Mouse (Mus musculus) retina, postnatal 7 days (tissue): ENCODE results near the gene Rhobtb1.

Experiments
- DNase-seq: peaks from one replicate; pipeline ENCODE4 v3.0.0-alpha.2; 2012; ENCODE audit warnings: low read depth, low spot score

The Rhobtb1 gene

DNA sequence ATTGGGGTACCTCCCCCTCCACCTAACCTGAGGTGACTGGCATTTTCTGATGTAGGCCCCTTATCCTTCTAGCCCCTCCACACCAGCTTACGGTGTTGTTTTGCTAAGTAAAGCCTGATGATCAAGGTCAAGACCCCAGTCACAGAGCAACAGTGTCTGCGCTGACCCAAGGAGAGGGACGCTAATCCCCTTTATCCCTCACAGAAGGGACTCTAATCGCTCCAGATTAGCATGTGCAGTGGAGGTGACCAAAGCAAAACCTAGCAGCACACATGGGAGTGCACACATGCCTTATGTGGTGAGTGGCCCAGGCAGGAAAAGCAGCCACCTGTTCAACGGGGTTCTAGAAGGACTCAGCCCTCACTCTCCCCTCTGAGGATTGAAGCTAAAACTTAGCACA, 123.0 kb downstream of the Rhobtb1 start:
- peak; percentile 70 for DNase-seq

DNA sequence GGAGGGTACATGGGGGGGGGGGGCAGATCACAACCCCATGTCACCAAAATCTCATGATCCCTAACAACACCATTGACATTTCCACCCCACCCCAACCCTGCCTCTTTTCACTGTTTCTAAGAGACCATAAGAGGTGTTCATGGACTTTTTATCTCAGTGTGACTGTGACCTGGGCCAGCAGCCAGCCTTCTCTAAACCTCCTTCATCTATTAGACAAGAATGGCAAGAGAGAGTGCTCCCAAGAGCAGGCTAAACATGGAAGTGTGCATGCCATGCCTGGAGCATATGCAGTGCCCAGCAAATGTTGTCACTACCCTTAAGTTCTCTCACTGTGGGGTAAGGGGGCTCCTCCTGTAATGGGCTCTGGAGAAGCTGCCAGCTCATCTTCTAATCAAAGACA, 123.5 kb downstream of the Rhobtb1 start:
- no peak for DNase-seq

DNA sequence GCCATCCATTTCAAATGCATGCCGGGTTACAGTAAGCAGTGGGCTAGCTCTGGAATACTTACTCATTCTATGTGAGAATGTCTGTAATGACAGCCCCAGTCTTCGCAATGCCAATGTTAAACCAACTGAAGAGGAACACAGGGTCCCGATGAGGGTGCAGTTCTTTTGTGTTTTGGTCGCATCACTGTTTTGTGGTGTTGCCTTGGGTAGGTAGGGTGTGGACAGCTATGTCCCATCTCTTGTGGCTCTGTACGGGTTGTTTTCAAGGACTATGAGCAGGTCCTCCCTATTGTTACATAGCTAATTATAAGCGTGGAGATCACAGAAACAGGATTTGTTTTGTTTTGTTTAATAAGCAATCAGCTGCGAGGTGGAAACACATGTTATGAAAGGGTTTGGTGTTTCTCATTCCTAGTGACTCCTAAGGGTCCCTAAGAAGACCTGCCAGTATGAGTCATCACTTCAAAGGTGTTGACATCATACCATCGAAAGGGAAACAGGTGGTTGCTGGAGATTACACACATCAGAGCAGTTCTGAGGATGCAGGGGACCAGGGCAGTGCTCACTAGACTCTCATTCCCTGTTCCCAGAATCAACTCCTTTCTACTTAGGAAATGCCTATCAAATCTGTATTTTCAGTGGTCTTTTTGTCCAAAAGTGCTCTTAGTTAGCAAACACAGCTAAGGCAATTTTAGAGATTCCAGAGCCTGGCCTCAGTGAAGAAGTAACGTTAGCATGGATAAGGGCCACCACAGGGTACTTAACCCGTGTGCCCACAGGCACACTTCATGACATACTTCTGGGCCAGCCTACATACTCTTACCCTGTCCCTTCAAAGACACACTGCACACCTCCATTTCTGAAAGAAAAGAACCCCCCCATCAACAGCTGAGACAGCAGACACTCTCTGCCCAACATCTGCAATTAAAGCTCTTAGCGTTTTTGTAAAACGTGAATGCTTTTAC, 124.9 kb downstream of the Rhobtb1 start:
- DNase-seq: no peak

DNA sequence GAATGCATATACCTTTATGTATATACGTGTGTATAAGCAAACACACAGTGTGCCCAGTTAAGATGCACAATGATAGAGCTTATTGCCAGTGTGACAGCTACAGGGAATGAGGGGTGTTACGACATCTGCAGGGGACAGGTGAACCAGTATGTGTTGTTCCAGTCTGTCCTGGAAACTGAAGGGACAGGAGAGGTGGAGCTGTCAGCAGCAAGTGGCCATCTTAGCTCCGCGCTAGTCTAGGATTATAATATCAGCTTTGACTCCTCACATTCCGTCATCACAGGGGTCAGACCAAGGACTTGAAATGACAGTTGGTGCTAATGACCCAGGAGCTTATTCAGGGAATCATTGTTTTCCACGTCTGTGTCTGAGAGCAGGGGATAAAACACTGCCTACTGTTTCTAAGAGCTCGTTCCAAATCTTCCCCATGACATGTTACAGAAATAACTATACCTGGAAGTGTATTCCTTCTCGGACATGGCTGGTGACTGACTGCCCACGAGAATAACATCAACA, 125.7 kb downstream of the Rhobtb1 start:
- DNase-seq: no peak

DNA sequence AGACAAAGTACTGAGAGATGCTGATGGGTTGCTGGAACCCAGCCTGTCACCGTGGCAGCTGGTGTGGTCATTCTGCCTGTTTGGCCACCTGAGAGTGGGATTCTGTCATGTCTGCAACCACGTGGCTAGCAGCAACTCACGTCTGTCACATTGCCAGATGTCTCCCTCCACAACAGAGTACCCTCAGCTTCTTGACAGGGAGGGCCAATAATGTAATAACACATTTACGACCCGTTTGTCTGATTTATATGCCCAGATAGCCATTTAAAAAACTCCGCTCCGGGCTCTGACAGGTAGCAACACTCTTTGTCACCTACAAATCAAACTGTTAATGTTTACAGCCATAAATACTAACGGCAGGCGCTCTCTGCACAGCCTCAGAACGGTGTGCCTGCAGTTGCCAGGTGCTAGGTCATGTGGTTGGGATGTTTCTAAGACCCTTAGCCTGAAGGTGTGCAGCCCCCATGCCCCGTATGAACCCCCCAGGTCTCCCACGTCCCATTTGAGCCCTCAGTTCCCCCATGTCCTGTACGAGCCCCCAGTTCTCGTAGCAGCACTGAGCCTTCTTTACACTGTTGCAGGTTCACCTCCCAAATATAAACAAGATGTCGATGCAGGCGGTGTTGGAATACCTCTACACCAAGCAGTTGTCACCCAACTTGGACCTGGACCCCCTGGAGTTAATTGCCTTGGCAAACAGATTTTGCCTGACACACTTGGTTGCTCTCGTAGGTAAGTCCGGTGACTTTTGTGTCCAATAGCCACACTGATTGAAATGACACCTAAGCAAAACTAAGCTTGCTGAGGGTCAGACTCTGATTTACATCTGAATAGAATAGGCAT, 127.8 kb downstream of the Rhobtb1 start:
- DNase-seq: no peak

DNA sequence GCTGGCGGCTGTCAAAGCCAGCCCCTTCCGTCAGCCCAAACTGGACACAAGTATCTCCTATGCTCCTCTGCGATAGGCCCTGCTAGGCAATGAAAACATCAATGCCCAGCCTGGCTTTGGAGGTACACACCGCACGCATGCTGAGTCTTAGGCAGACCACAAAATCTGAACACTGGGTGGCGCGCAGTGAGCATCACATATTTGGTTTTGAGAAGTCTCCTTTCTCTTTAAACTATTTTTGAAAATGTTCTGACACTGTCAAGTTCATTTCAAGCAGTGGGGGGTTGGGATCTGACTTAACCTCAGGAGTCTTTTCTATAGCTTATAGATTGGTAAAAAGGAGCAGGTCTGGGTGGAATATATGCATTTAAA, 128.4 kb downstream of the Rhobtb1 start:
- no peak for DNase-seq

DNA sequence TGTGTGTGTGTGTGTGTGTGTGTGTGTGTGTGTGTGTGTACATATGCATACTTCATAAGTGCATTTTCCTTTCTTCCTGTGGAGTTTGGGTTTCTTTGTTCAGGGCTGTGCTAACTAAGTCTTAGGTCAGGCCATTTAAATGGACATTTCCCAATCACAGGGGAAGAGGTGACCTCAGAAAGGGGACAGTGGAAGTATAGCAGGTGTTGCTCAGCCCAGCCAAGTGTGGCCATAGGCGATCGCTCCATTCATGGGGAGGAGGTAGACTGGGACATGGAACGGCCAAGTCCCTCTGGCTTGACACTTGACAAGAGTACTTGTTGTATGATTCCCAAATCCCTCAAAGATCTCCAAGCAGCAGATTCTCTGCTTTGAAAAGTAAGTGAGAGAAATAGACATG, 135.7 kb downstream of the Rhobtb1 start:
- DNase-seq: no peak

DNA sequence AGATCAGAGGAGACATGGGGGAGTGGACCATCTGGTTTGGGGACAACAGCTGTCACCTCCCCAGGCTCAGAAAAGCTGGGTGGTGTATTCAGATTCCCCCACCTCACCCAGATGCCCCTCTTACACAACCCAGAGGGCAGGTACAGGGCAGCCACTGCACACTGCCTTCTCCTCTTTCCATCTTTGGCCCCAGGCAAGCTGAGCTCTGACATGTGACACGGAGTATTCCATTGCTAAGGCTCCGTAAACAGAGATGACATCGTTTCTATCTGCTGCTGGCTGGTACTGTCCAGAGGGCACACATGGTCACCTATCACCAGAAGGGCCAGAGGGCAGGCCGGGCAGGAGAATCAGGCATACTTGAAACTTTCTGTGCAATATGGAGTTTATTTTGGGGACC, 136.9 kb downstream of the Rhobtb1 start:
- DNase-seq: no peak

DNA sequence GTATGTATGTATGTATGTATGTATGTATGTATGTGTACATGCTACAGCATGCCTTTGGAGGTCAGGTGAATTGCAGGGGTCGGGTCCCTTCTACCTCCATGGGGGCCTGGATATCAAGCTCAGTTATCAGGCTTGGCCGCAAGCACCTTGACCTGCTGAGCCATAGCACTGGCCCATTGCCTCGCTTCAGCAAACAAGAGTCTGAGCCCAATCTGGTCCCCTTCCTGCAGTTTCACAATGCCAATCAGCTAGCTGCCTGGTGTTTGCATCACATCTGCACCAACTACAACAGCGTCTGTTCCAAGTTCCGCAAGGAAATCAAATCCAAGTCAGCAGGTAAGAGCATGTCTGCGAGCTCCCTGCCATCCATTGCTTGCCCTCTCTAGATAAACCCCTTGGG, 137.5 kb downstream of the Rhobtb1 start:
- DNase-seq: no peak

DNA sequence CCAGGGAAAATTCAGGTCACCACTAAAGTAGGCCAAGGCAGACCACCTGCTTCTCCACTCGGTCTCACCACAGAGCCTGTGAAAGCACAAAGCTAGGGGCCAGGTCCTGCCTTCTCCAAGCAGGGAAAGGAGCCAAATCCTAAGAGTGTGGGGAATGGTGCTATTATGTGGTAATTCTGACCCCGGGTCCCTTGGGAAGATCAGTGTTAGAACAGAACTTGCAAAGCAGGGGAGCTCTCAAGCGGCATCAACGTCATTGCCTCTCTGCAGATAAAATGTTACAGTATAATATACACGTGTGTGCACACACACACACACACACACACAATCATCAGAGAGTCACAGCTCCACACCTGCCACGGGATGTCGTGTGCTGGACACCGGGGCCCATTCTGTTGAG, 139.5 kb downstream of the Rhobtb1 start:
- DNase-seq: no peak

DNA sequence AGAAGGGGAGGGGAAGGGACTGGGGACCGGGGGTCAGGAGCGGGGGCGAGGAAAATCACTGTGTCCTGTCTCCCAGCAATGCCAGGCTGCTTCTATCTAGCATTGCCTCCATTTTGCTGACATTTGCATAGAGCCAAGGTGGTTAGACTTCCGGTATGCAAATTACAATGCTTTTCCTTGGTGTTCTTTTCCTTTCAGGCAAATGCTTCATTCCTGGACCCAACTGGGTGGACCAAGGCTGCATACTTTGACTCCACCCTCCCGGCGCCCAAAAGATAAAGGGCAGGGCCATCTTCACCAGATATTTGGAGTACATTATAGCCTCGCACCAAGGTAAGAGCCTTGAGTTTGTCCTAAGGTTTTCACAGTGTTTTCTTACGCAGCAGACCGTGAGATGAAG, 144.7 kb downstream of the Rhobtb1 start:
- DNase-seq: no peak

DNA sequence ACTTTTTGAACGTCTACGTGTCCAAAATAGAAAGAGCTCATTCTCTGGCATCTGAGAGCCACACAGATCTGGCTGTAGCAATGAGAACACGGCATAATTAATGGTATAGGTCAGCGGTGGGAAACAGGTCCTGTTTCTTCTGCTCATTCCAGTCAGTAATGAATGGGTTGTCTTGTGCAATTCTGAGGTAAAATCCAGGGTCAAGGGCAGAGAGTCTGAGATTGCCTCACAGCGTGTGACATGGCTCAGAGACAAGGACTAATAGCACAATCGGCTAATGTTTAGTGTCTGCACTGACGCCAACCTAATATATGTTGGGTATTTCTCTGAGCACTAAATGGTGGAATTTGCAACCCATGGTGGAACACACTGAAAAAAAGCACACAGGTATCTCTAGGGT, 148.8 kb downstream of the Rhobtb1 start:
- DNase-seq: no peak

DNA sequence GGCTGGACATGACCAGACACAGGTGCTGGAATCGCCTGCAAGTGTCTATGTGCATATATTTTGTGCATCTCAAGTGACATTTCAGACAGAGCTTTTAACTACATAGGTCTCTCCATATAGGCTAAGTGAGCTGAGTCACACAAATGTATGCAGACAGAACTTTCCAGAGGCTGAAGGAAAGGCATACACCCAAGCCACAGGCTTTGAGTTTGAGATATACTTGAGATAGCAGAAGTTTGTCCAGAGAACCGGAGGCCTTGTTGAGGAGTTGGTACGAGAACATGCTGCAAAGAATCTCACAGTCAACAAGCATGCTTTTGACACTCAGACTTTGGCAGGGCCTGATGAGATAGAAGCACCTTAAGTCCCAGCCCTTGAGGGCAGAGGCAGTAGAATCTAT, 151.4 kb downstream of the Rhobtb1 start:
- DNase-seq: no peak

DNA sequence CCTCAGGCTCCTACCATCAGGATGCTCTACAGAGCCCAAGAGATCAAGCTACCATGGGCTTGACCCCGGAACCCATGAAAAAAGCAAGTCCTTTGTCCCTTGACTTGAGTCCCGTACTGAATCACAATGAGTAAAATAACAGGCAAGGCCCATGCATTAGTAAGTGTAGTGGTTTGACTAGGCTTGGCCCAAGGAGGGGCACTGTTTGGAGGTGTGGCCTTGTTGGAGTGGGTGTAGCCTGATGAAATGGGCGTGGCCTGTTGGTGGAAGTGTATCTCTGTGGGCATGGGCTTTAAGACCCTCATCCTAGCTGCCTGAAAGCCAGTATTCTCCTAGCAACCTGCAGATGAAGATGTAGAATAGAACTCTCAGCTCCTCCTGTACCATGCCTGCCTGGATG, 153.6 kb downstream of the Rhobtb1 start:
- no peak for DNase-seq

DNA sequence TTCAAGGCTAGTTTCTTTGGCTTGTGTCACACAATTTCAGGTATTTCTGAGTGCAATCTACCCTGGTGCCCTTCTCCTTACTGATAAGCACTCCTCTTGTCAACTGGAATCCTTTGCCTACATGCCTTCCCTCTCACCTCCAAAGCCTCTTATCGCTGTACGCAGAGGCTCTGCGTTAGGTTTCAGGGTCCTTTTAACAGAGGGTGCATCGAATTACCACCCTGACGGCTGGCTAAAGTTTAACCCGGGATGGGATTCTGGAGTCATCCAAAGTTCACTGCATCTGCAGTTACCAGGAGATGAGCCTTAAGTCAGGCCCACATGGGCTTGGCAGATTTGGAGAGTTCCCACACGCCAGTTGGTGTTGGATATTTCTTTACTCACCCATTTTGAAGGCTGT, 154.4 kb downstream of the Rhobtb1 start:
- DNase-seq: no peak

DNA sequence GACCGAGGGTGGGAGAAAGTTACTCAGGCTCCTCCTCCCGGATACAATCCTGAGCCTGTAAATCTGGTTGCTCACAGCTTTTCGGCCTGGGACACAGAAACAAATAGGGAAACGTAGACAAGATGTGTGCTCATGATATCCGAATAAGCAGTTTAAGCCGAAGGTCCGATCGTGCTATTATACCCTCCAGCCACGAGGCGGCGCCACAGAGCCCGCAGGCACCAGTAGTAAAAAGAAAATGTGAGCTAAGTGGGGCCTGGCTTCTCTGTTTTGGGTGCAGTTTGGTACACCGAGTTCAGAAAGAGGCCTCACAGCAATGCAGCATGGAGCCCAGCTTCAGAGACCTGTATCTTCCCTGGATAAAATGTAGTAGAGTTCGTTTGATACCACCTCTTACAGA, 155.0 kb downstream of the Rhobtb1 start:
- DNase-seq: peak; percentile 33

DNA sequence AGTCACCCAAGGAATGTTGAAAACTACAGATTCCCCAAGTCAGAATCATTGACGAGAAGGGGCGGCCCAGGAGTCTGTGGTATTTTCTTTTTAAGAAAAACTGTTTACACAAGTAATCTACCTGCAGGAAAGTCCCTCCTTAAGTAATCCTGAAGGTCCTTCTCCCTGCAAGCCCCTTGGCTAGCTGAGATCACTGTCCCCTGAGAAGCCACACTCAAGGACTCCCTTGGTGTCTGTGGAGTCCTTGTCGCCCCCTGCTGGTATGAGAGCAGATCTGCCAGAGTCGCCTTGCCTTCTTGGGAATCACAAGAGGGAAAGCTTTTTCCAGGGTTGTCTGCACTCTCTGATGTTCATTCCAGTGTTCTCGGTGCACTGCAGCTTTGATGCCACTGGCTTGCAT, 155.8 kb downstream of the Rhobtb1 start:
- peak; percentile 84 for DNase-seq

DNA sequence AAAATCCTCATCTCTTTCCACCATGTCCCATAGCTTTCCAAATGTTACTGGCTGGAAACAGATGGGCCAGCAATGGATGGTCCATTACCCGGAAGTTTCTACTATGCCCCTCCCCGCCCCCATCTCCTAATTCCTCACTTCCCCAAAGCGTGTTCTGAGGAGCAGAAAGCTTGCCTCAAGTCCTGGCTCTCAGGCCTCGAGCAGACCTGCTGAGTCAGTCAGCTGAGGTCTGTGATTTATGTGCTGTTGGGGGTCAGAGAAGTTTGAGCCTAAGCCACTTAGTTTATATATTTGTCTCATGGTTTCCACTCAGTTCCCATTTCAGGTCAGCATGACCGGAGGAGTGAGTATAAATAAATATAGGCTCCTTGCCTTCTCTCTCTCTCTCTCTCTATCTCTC, 157.9 kb downstream of the Rhobtb1 start:
- DNase-seq: no peak

DNA sequence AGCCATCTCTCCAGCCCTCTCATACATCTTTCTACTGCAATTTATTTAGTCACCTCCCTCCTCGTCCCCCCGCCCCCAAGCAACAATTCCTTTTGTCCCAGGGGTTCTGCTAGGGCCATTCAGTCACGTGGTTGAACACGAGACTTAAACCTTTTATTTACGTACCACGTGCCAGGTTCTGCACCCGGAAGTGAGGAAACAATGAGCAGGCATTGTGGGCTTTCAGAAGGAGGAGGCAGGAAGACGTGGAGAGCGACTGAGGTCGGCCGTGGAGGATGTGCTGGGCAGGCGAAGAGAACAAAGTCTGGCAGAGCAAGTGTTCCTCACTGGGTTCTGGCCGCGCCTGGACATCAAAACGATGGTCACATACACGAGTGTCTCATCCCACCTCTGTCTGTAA, 160.6 kb downstream of the Rhobtb1 start:
- no peak for DNase-seq

DNA sequence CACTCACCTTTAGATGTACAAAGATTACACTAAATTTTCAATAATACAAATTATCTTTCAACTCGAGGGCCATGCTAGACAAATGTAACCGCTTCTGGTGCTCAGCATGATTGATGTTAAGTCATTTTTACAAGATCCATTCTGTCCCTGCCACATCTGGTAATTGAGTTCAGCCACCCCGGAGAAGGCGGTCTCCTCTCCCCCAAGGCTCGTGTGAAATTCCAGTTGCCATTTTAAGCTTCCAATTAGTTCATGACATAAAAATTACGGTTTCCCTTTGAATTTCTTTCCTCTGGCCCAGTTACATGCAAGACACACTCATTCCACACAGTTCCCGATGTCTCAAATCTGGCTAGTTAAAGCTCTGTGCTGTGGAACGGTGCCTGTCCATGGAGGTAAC, 162.7 kb downstream of the Rhobtb1 start:
- DNase-seq: no peak

DNA sequence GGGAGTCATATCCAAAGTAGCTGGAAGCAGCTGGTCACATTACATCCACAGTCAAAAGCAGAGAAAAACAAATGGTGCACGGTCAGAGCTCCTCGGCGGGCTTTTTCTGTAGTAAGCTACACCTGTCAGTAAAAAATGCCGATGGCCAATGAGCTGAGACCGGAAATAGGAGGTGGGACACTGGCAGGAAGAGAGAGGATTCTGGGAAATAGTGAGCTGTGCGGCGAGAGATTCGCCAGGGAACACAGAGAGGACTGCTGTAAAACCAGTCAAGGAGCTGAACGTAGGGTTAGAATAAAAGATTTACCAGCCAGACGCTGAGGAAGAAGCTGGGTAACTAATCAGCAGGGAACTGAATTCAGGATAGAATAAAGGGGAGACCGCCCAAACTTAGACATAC, 167.3 kb downstream of the Rhobtb1 start:
- DNase-seq: no peak

DNA sequence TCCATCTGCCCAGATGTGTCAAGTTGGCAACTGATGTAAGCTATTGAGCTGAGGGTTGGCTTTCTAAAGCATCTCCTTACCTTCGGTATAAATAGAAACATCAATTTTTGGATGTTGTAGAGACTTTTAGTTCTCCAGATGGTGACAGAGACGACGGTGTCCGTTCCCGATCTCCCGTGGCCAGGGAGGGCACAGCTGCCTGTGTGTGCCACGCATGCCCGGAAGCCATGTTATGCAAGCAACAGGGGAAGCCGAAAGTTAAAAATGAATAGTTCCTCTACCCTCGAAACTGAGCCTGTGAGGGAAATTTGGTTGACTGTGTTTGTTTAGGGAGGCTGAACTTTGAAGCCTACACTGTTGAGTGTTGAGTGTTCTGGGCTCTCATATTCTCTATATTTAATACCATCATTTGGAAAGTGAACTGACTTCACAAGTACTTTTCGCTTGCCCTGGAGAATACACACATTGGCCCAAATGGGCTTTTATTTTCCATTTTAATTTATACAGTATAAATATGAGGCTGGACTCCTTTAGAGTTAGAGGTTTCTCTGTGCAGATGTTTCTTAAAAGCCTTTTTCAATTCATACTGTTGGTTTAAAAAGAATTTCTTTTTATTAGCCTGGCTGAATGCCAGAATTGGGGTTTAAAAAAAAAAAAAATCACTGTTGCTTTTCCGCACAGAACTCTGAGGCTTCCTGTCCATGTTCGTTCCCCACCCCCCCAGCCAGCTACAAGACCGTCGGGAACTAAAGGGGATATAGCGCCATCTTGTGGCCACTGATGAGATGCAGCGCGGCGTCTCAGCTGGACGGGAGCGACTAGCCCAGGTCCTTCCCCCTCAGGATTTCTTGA, 169.7 kb downstream of the Rhobtb1 start:
- DNase-seq: peak; percentile 73
